Mouse (Mus musculus): ENCODE measurements around the gene Dxo.

Dxo gene

GRCm38 (mm10) chr17:34881683-34882310 is 45.0 kb downstream of the Dxo start, which contains the start of gene Gm20547:
Gm20547 (minus strand) TSS chr17:34882042.
- no peak for DNase-seq (ENCODE audit: low spot score)

GRCm38 (mm10) chr17:34883332-34883731 is 46.5 kb downstream of the Dxo start:
- DNase-seq (ENCODE audit: low spot score): no peak

GRCm38 (mm10) chr17:34884704-34885103 is 47.9 kb downstream of the Dxo start:
- no peak for DNase-seq (ENCODE audit: low spot score)

DNA sequence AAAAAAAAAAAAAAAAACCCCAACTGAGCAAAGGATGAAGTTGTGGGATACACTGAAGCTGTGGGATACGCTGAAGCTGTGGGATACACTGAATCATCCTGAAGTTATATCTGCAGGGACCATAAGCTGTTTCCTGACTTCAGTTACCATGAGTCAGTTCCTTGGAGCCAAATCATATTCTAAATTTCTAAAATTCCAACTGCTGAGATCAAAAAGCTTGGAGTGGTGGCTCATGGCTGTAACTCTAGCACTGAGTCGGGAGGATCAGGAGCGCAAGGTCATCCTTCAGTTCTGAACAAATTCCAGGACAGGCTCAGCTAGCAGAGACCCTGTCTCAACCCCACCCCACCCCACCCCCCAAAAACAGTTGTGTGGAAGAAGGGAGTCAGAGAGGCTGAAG is 48.8 kb downstream of the Dxo start:
- no peak for DNase-seq (ENCODE audit: low spot score)

GRCm38 (mm10) chr17:34887942-34888341 is 51.1 kb downstream of the Dxo start:
- DNase-seq (ENCODE audit: low spot score): no peak

All from spleen, adult 12 weeks (tissue).